Mouse (Mus musculus) stomach, postnatal 0 days (tissue): ENCODE measurements around the gene 1700074P13Rik. TPM values are rescaled to one million over a fixed set of nuclear protein-coding genes. Genes with fewer than 3 reads are reported as not detected.
"Not testable (repeated sequence)": the region's sequence is repeated elsewhere in the genome, so short reads cannot be mapped to it uniquely, and the experiment has no call there.

Source experiments
- ATAC-seq: fragments of 200-750 bp; cut with Nextera tagmentation; 2 replicates; pipeline ENCODE4 v1.8.0; 2017; ENCODE audit not compliant: low FRiP score, low TSS enrichment
- DNase-seq: peaks from one replicate; pipeline ENCODE4 v3.0.0-alpha.2; 2016; ENCODE audit warnings: low spot score
- H3K27ac ChIP-seq: fragments of 300-500 bp; sonication (generic); replicated peaks from 2 replicates; pipeline ENCODE4 v1.5.1; 2014; ENCODE audit warnings: mild to moderate bottlenecking, control low read depth
- H3K27me3 ChIP-seq: fragments of 300-500 bp; sonication (generic); 2 replicates; pipeline ENCODE4 v1.6.1; 2014; ENCODE audit warnings: low read length; ENCODE audit not compliant: control insufficient read depth, insufficient read depth
- H3K36me3 ChIP-seq: fragments of 300-500 bp; sonication (generic); 2 replicates; pipeline ENCODE4 v1.6.1; 2014; ENCODE audit warnings: low read length, mixed read lengths; ENCODE audit not compliant: control insufficient read depth, insufficient read depth
- H3K4me1 ChIP-seq: fragments of 300-500 bp; sonication (generic); replicated peaks from 2 replicates; pipeline ENCODE4 v1.6.1; 2014; ENCODE audit warnings: antibody characterized with exemption; ENCODE audit not compliant: control insufficient read depth, insufficient read depth
- H3K4me2 ChIP-seq: fragments of 300-500 bp; sonication (generic); replicated peaks from 2 replicates; pipeline ENCODE4 v1.6.1; 2014; ENCODE audit warnings: low read depth, mild to moderate bottlenecking, control low read depth, moderate library complexity
- H3K4me3 ChIP-seq: fragments of 300-500 bp; sonication (generic); 2 replicates; pipeline ENCODE4 v1.5.1; 2014; ENCODE audit warnings: low read depth, low read length, control low read depth
- H3K9ac ChIP-seq: fragments of 300-500 bp; sonication (generic); 2 replicates; pipeline ENCODE4 v1.6.1; 2014; ENCODE audit warnings: mild to moderate bottlenecking, low read length, control low read depth, mixed read lengths
- H3K9me3 ChIP-seq: fragments of 300-500 bp; sonication (generic); 2 replicates; pipeline ENCODE4 v1.6.1; 2016; ENCODE audit warnings: low read length; ENCODE audit not compliant: control insufficient read depth
- CTCF ChIP-seq: IDR thresholded peaks from 2 replicates; pipeline ENCODE4 v1.5.1; 2016; ENCODE audit warnings: antibody characterized with exemption, low read depth, mild to moderate bottlenecking, moderate library complexity
- EP300 ChIP-seq: optimal IDR thresholded peaks from 2 replicates; pipeline ENCODE3; 2016; ENCODE audit warnings: antibody characterized with exemption
- WGBS: fragments of 180-500 bp; shearing (Covaris S2); extraction: QIAGEN DNeasy Blood & Tissue Kit; methylation state at CpG from one replicate; pipeline ENCODE4 v1.1.7; 2014; 5-methylcytosine and 5-hydroxymethylcytosine counted together
- polyA plus RNA-seq: library from polyadenylated mRNA; unstranded; fragments of >200 nt; fragmentation: Nextera tagmentation; extraction: Ambion mirVana; gene quantifications from 2 replicates; pipeline ENCODE4 v1.2.1, GENCODE M21; 2015

Gene 1700074P13Rik
- polyA plus RNA-seq, result not detected in 2 replicates

- ATAC-seq, result no peak
- Histone ChIP-seq H3K4me1 (no peaks in the 10 kb centered on the region), H3K9me3 (no peaks in the 10 kb centered on the region), H3K36me3 (no peaks in the 10 kb centered on the region), H3K4me3 (no peak within 1 kb of the TSS), H3K9ac (no peak within 1 kb of the TSS), H3K27me3 (no peaks in the 10 kb centered on the region), H3K27ac (no peak within 1 kb of the TSS), H3K4me2 (no peak within 1 kb of the TSS)
- DNase-seq, result no peak
- whole genome bisulfite sequencing, result 95% methylated on average over 10 of the region's 10 CpGs
- TF ChIP-seq CTCF (no peak), EP300 (no peak)
Measured at GRCm38 (mm10) chr6:40940457-40940856, at the start of gene 1700074P13Rik. Gene 1700074P13Rik, minus strand, starts transcription at chr6:40940557.

GRCm38 (mm10) chr6:40964454-40964853 is 24.1 kb upstream of the 1700074P13Rik start, which contains the start of gene 1810009J06Rik:
Gene 1810009J06Rik, plus strand, starts transcription at chr6:40964754.
- H3K36me3 ChIP-seq, H3K27me3 ChIP-seq, H3K4me2 ChIP-seq, H3K9ac ChIP-seq, H3K9me3 ChIP-seq, H3K4me1 ChIP-seq, DNase-seq, H3K4me3 ChIP-seq, H3K27ac ChIP-seq, ATAC-seq: not testable (repeated sequence)
- WGBS, result 90% methylated on average over 2 of the region's 2 CpGs

- Histone ChIP-seq H3K4me2 (no peak overlapping the region), H3K9me3 (no peaks in the 10 kb centered on the region), H3K4me3 (no peak overlapping the region), H3K36me3 (no peaks in the 10 kb centered on the region), H3K9ac (no peak overlapping the region), H3K27ac (no peak overlapping the region), H3K4me1 (no peaks in the 10 kb centered on the region), H3K27me3 (no peaks in the 10 kb centered on the region)
- TF ChIP-seq CTCF (no peak), EP300 (no peak)
- DNase-seq (no peak), ATAC-seq (no peak)
- WGBS, result 53% methylated on average over 2 of the region's 2 CpGs
Measured at GRCm38 (mm10) chr6:40953716-40954115, 13.4 kb upstream of the 1700074P13Rik start.

GRCm38 (mm10) chr6:40951770-40952169 is 11.4 kb upstream of the 1700074P13Rik start, which contains the start of gene Gm4744:
Gene Gm4744, minus strand, starts transcription at chr6:40951870.
- ATAC-seq (no peak), DNase-seq (no peak)
- Histone ChIP-seq H3K4me2 (no peak within 1 kb of the TSS), H3K27me3 (no peaks in the 10 kb centered on the region), H3K36me3 (no peaks in the 10 kb centered on the region), H3K27ac (no peak within 1 kb of the TSS), H3K4me1 (no peaks in the 10 kb centered on the region), H3K9me3 (no peaks in the 10 kb centered on the region), H3K9ac (no peak within 1 kb of the TSS), H3K4me3 (no peak within 1 kb of the TSS)
- TF ChIP-seq EP300, result no peak
- no peak for TF ChIP-seq CTCF

- H3K27ac ChIP-seq, result no peak overlapping the region
- no peak for TF ChIP-seq CTCF
- no peak for TF ChIP-seq EP300
Measured at GRCm38 (mm10) chr6:40919954-40920353, 20.4 kb downstream of the 1700074P13Rik start.

GRCm38 (mm10) chr6:40900287-40900686 is 40.1 kb downstream of the 1700074P13Rik start, which contains the start of gene Prss58:
Gene Prss58, minus strand, starts transcription at chr6:40900387.
- Histone ChIP-seq H3K27ac (no peak within 1 kb of the TSS), H3K4me2 (no peak within 1 kb of the TSS), H3K4me1 (no peaks in the 10 kb centered on the region), H3K36me3 (no peaks in the 10 kb centered on the region), H3K4me3 (no peak within 1 kb of the TSS), H3K9me3 (no peaks in the 10 kb centered on the region), H3K27me3 (no peaks in the 10 kb centered on the region), H3K9ac (no peak within 1 kb of the TSS)
- DNase-seq, result no peak
- TF ChIP-seq CTCF (no peak), EP300 (no peak)
- no peak for ATAC-seq

More at GRCm38 (mm10) chr6:40919954-40920353, 20.4 kb downstream of the 1700074P13Rik start:
- no peaks in the 10 kb centered on the region for H3K27me3 ChIP-seq
- no peak for DNase-seq
- no peaks in the 10 kb centered on the region for H3K4me1 ChIP-seq
- WGBS, result 77% methylated on average over 4 of the region's 4 CpGs
- no peak overlapping the region for H3K4me3 ChIP-seq
- no peak overlapping the region for H3K4me2 ChIP-seq
- no peak for ATAC-seq
- H3K36me3 ChIP-seq, result no peaks in the 10 kb centered on the region
- no peaks in the 10 kb centered on the region for H3K9me3 ChIP-seq
- H3K9ac ChIP-seq, result no peak overlapping the region
